Mouse (Mus musculus): ENCODE results near the gene B3gnt8.

GRCm38 (mm10) chr7:25627431-25628322, 1.2 kb downstream of the B3gnt8 start:
- TF ChIP-seq CTCF (IDR thresholded peaks at IDR 0.05; ENCODE audit: extremely low read depth, insufficient read depth, insufficient read length, insufficient replicate concordance) (no peak), POLR2A (IDR thresholded peaks at IDR 0.05; ENCODE audit: low read depth, low read length) (no peak; the same call in 1 of the 2 replicates)
